Mouse (Mus musculus) kidney, embryonic 16.5 days (tissue): ENCODE data around the gene Rplp2. TPM values are rescaled to one million over a fixed set of nuclear protein-coding genes. Genes with fewer than 3 reads are reported as not detected.
A peak's percentile ranks its signal among the peaks of the same experiment; 100 is the strongest.

Experiments used
- ATAC-seq: fragments of 200-750 bp; cut with Nextera tagmentation; 2 replicates; pipeline ENCODE4 v1.8.0; 2017; ENCODE audit warnings: moderate TSS enrichment; ENCODE audit not compliant: low FRiP score, low TSS enrichment
- H3K27ac ChIP-seq: fragments of 300-500 bp; sonication (generic); 2 replicates; pipeline ENCODE4 v1.5.1; 2014; ENCODE audit warnings: low read length
- H3K27me3 ChIP-seq: fragments of 300-500 bp; sonication (generic); 2 replicates; pipeline ENCODE4 v1.6.1; 2014; ENCODE audit warnings: low read length, control low read depth, mixed read lengths; ENCODE audit not compliant: insufficient read depth
- H3K36me3 ChIP-seq: fragments of 300-500 bp; sonication (generic); 2 replicates; pipeline ENCODE4 v1.6.1; 2014; ENCODE audit warnings: low read length, control low read depth, mixed read lengths; ENCODE audit not compliant: insufficient read depth
- H3K4me1 ChIP-seq: fragments of 300-500 bp; sonication (generic); 2 replicates; pipeline ENCODE4 v1.6.1; 2014; ENCODE audit warnings: low read length, control low read depth, mixed read lengths; ENCODE audit not compliant: insufficient read depth
- H3K4me2 ChIP-seq: fragments of 300-500 bp; sonication (generic); replicated peaks from 2 replicates; pipeline ENCODE4 v1.6.1; 2014; ENCODE audit warnings: low read depth, low read length
- H3K4me3 ChIP-seq: fragments of 300-500 bp; sonication (generic); 2 replicates; pipeline ENCODE4 v1.5.1; 2014; ENCODE audit warnings: mild to moderate bottlenecking, low read length
- H3K9ac ChIP-seq: fragments of 300-500 bp; sonication (generic); replicated peaks from 2 replicates; pipeline ENCODE4 v1.6.1; 2014; ENCODE audit warnings: low read length
- H3K9me3 ChIP-seq: fragments of 300-500 bp; sonication (generic); 2 replicates; pipeline ENCODE4 v1.6.1; 2016; ENCODE audit warnings: low read length, control low read depth
- WGBS: fragments of 180-500 bp; shearing (Covaris S2); extraction: QIAGEN DNeasy Blood & Tissue Kit; methylation state at CpG from one replicate; pipeline ENCODE4 v1.1.7; 2014; 5-methylcytosine and 5-hydroxymethylcytosine counted together
- polyA plus RNA-seq: library from polyadenylated mRNA; unstranded; fragments of >200 nt; fragmentation: Nextera tagmentation; extraction: Ambion mirVana; gene quantifications from 2 replicates; pipeline ENCODE4 v1.2.1, GENCODE M21; 2015

The Rplp2 gene
- polyA plus RNA-seq, 1 experiment from 2014 or later, result 1,055 TPM

DNA sequence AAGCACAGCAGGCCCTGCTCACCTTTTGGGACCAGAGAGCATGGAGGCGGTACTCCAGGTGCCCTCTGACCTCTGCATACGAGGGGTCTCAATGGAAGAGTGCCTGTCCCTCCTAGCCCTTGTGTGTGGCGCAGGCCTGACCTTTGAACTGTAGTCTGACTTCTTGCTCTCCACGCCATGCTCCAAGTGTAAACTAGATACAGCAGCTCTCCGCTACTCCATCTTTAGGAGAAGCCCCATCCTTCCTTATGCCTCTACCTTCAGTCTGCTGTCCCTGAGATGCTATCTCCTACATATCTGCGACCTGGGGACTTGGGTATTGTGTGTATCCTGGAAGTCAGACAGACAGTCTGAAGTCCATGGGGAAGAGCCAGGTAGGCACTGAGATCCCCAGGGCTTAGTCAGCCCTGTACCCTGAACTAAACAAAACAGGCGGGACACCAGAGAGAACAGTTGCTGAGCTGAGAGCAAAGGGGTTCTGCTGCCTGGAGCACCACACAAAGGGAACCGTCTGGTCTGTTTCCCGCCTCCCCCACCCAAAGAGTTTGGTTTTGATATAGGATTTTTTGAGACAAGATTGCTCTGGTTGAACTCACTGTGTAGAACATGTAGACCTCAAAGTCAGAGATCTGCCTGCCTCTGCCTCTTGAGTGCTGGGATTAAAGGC lies 11.2 kb upstream of the Rplp2 start:
- Histone ChIP-seq H3K36me3 (peaks cover 43% of the 10 kb centered on the region), H3K4me3 (0 out of 2 replicates have a peak overlapping the region, but pooled peaks have one; percentile 57), H3K9me3 (no peaks in the 10 kb centered on the region), H3K4me1 (peaks cover 32% of the 10 kb centered on the region), H3K27me3 (no peaks in the 10 kb centered on the region), H3K4me2 (peak overlapping the region; percentile 87; the same call in 1 of the 2 replicates), H3K9ac (no peak overlapping the region), H3K27ac (no peak overlapping the region)
- ATAC-seq, result no peak
- WGBS, result 78% methylated on average over 9 of the region's 9 CpGs

DNA sequence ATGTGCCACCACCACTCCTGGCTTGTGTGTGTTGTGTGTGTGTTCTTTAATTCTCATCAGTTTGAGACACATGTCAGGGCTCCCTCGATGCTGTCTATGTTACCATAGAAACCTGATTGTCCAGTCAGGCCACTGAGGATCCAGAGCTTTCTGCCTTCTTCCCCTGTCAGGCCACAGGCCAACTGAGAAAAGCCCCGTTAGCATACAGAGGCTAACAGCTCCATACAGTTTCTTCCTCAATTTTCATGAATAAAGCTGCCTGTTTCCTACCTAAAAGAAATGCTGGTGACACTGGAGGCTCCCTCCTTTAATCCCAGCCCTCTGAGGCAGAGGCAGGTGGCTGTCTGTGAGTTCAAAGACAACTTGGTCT lies 10.7 kb upstream of the Rplp2 start:
- no peaks in the 10 kb centered on the region for H3K27me3 ChIP-seq
- no peak overlapping the region for H3K27ac ChIP-seq
- peaks cover 38% of the 10 kb centered on the region for H3K36me3 ChIP-seq
- 55% methylated on average over 2 of the region's 2 CpGs for WGBS
- ATAC-seq, result no peak
- H3K4me3 ChIP-seq, result peak overlapping the region; percentile 58
- peak overlapping the region; percentile 77 for H3K9ac ChIP-seq
- peak overlapping the region; percentile 93 for H3K4me2 ChIP-seq
- H3K9me3 ChIP-seq, result no peaks in the 10 kb centered on the region
- peaks cover 32% of the 10 kb centered on the region for H3K4me1 ChIP-seq

DNA sequence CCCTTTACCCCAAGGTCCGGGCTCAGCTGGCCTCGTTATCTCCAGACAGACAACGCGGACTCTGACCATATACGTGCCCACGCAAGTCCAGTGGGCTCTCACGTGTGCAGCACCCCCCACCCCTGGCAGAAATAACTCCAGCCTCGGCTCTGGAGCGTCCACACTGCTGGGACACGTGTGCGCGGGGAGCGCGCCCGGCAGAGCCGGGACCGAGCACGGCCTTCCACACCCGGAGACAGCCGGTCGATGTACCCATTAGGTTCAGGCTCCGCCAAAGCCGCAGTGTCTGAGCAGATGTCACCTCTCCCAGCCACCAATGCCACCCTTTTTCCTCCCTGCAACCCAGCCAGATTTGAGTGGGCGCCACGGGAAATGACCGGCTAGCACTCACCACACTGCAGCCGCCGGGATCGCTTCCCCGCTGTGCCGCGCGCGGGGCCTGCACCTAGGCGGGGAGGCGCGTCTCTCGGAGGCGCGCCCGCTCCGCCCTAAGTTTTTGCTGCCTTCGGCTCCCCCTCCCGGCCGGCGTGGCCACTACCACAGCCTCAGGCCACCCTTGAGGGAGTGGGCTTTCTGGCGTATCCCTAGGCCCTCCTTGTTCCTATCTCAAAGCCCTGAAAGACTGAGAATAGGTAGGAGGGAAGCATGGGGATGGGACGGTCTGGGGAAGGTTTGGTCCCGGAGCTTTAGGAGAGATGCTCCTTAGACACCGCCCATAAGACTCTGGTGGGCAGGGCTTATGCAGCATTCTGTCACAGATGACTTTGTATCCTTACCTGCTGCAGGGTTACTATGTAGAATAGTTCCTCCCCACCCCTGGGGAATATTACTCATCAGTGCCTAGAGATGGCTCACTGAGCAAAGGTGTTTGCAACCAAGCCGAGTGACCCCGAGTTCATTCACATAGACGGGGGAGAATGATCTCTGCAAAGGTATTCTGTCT lies 9.7 kb upstream of the Rplp2 start, which contains the start of gene Slc25a22:
Gene Slc25a22, minus strand, starts transcription at position 715 of the 943 bp plus-strand sequence.
- 6% methylated on average over 53 of the region's 53 CpGs for WGBS
- peak; percentile 69 for ATAC-seq

DNA sequence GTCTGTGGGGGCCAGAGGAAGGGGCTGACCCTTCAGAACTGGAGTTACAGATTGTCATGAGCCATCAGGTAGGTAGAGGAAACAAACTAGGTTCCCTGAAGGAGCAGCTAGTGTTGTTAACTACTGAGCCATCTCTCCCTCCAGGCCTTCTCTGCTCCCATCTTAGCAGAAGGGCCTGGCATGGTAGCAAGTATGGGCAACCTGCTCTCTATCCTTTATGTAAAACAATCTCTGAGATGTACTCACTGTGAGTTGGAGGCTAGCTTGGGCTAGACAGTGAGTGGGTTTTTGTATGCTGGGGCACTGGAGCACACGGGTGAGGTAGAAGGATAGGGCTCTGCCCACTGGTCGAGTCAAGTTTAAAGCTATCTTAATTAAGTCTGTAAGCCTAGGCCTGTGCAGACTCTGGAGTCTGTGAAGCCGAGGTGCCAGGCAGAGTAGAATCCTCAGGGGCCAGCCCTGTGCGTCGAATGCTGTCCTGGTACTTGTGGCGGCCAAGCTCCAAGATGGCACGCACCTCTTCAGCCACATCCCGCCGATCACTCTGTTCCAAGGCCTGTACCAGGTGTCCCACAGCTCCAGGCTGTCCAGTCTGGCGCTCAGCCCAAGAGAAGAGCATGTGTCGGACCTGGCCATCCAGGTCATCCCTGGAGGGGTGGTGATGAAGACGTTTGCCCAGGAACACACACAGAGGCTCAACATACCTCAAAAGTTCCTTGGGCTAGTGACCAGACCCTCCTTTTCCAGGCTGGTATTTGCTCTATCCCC lies 8.8 kb upstream of the Rplp2 start:
- no peaks in the 10 kb centered on the region for H3K27me3 ChIP-seq
- ATAC-seq, result no peak
- H3K27ac ChIP-seq, result no peak overlapping the region
- no peak overlapping the region for H3K4me2 ChIP-seq
- H3K36me3 ChIP-seq, result peaks cover 22% of the 10 kb centered on the region
- peaks cover 50% of the 10 kb centered on the region for H3K4me1 ChIP-seq
- no peaks in the 10 kb centered on the region for H3K9me3 ChIP-seq
- no peak overlapping the region for H3K4me3 ChIP-seq
- 91% methylated on average over 12 of the region's 12 CpGs for WGBS
- no peak overlapping the region for H3K9ac ChIP-seq

More for the DNA sequence above, 9.7 kb upstream of the Rplp2 start, which contains the start of gene Slc25a22:
- Histone ChIP-seq H3K27me3 (no peaks in the 10 kb centered on the region), H3K4me2 (peak within 1 kb of the TSS; percentile 93), H3K36me3 (peaks cover 29% of the 10 kb centered on the region), H3K9ac (peak within 1 kb of the TSS; percentile 77), H3K9me3 (no peaks in the 10 kb centered on the region), H3K27ac (no peak within 1 kb of the TSS), H3K4me1 (peaks cover 41% of the 10 kb centered on the region), H3K4me3 (peak within 1 kb of the TSS; percentile 58)

DNA sequence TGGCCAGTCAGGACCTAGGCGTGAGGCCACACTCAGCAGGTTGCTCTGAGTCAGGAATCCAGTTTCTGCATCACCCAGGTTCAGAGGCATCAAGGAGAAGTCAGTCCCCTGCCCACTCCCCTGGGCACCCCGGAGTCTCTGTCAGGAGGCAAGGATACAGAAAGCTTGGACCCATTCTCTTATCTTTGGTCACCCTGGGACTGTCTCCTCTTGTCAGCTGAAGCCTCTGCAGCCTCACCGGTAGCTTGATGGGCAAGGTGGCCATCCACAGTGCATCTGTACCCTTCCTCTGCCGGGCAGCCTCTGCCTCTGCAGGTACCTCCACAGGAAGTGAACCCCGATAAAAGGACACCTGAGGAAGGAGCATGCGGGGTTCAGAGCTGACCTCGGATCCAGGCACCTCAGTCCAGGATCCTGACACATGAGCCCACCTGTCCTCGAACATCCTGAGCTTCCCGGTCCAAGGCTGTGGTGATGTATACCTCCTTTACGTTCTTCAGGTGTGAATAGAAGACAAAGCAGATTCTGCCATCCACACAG lies 8.0 kb upstream of the Rplp2 start:
- WGBS, result 96% methylated on average over 10 of the region's 10 CpGs
- ATAC-seq, result no peak
- peaks cover 49% of the 10 kb centered on the region for H3K4me1 ChIP-seq
- no peak overlapping the region for H3K4me3 ChIP-seq
- H3K9ac ChIP-seq, result no peak overlapping the region
- no peak overlapping the region for H3K27ac ChIP-seq
- H3K36me3 ChIP-seq, result peaks cover 19% of the 10 kb centered on the region; the same call in 1 of the 2 replicates
- no peaks in the 10 kb centered on the region for H3K27me3 ChIP-seq
- no peaks in the 10 kb centered on the region for H3K9me3 ChIP-seq
- no peak overlapping the region for H3K4me2 ChIP-seq

DNA sequence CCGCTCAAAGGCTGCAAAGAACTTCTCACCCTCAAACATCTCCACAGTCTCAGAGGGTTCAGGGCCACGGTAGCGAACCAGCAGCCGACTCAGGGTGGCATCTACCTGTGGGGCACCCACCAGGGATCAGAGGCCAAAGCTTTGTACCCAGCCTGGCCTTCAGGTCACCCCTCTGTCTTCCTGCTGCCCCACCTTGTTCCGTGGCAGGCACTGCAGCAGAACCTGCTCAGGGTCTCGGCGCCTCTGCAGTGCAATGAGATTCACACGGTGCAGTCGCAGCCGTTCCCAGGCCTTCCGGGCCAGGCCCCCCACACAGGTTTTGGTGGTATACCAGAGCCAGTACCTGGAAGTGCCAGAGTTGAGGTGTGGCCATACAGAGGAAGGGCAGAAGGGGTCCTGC lies 7.4 kb upstream of the Rplp2 start:
- H3K4me2 ChIP-seq, result no peak overlapping the region
- peaks cover 19% of the 10 kb centered on the region; the same call in 1 of the 2 replicates for H3K36me3 ChIP-seq
- no peak overlapping the region for H3K27ac ChIP-seq
- H3K9ac ChIP-seq, result no peak overlapping the region
- WGBS, result 95% methylated on average over 11 of the region's 11 CpGs
- no peak for ATAC-seq
- H3K4me1 ChIP-seq, result peaks cover 43% of the 10 kb centered on the region
- H3K4me3 ChIP-seq, result no peak overlapping the region
- H3K27me3 ChIP-seq, result no peaks in the 10 kb centered on the region
- no peaks in the 10 kb centered on the region for H3K9me3 ChIP-seq

DNA sequence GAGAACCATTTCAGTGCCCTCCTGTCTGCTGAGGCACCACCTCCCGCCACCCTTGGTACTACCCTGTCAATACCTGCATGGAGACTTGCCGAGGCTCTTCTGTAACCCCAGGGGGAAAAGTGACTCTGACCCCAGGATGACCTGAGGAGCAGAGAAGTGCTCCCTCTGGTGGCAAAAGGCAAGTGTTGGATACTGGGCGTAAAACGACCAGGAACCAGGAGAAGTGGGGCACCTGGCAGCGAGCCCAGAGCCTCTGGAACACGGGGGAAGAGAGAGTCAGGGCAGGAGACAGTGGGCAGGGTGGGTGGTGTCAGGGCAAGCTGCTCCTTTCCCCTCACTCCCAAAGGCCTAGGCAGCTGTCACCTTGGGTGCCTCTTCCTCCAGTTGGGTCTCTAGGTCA lies 6.6 kb upstream of the Rplp2 start:
- Histone ChIP-seq H3K27ac (no peak overlapping the region), H3K36me3 (peaks cover 19% of the 10 kb centered on the region; the same call in 1 of the 2 replicates), H3K9me3 (no peaks in the 10 kb centered on the region), H3K4me3 (no peak overlapping the region), H3K27me3 (no peaks in the 10 kb centered on the region), H3K4me2 (no peak overlapping the region), H3K9ac (no peak overlapping the region), H3K4me1 (peaks cover 37% of the 10 kb centered on the region)
- no peak for ATAC-seq
- WGBS, result 36% methylated on average over 6 of the region's 6 CpGs

DNA sequence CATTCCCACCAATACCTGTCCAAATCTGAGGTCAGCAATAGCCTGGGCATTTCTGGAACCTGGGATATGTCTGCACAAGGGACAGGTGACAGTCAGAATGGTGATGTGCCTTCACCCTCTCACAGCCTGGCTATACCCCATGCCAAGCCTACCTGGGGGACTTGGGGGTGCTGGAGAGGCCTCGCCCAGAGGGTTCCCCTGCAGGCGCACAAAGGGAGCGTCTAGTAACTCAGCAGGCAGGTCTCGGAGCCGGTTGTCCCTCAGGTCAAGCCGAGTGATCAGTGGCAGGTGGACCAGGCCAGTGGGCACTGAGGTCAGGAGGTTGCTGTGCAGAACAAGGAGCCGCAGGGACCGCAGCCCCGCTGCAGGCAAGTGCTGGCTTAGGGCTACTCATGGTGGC lies 5.7 kb upstream of the Rplp2 start:
- Histone ChIP-seq H3K9ac (no peak overlapping the region), H3K27me3 (no peaks in the 10 kb centered on the region), H3K36me3 (peaks cover 19% of the 10 kb centered on the region; the same call in 1 of the 2 replicates), H3K4me3 (no peak overlapping the region), H3K27ac (no peak overlapping the region), H3K9me3 (no peaks in the 10 kb centered on the region), H3K4me1 (peaks cover 29% of the 10 kb centered on the region), H3K4me2 (no peak overlapping the region)
- no peak for ATAC-seq
- WGBS, result 88% methylated on average over 9 of the region's 9 CpGs

DNA sequence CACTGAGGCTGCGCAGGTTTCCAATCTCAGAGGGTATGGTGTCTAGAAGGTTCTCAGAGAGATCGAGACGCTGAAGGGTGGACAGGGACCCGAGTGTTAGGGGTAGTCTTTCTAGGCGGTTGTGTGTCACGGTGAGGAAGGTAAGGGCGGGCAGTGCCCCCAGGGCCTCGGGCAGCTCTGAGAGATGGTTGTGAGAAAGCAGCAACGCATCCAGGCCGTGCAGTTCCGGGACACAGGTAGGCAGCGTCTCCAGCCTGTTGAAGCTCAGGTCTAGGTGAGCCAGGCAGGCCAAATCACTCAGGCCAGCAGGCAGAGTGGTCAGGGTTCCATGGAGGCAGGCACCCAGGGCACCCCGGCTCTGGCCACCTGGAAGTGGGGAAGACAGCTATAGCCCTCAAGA lies 5.0 kb upstream of the Rplp2 start:
- Histone ChIP-seq H3K27me3 (no peaks in the 10 kb centered on the region), H3K27ac (no peak overlapping the region), H3K9me3 (no peaks in the 10 kb centered on the region), H3K36me3 (peaks cover 19% of the 10 kb centered on the region; the same call in 1 of the 2 replicates), H3K4me2 (peak overlapping the region; percentile 89), H3K9ac (peak overlapping the region; percentile 66), H3K4me3 (peak overlapping the region; percentile 54; the same call in 1 of the 2 replicates), H3K4me1 (peaks cover 22% of the 10 kb centered on the region)
- WGBS, result 93% methylated on average over 13 of the region's 13 CpGs
- no peak for ATAC-seq
